Mouse (Mus musculus) monocyte, adult 2 months (primary cell): Measurements from ENCODE around the gene Dpf2.
A peak's percentile ranks its signal among the peaks of the same experiment; 100 is the strongest.

Source experiments
- DNase-seq, 2 experiments: peaks; one replicate each; pipeline ENCODE4 v3.0.0; 2022; ENCODE audit warnings: low spot score in 2 of 2, low read depth in 1 of 2

Gene Dpf2

DNA sequence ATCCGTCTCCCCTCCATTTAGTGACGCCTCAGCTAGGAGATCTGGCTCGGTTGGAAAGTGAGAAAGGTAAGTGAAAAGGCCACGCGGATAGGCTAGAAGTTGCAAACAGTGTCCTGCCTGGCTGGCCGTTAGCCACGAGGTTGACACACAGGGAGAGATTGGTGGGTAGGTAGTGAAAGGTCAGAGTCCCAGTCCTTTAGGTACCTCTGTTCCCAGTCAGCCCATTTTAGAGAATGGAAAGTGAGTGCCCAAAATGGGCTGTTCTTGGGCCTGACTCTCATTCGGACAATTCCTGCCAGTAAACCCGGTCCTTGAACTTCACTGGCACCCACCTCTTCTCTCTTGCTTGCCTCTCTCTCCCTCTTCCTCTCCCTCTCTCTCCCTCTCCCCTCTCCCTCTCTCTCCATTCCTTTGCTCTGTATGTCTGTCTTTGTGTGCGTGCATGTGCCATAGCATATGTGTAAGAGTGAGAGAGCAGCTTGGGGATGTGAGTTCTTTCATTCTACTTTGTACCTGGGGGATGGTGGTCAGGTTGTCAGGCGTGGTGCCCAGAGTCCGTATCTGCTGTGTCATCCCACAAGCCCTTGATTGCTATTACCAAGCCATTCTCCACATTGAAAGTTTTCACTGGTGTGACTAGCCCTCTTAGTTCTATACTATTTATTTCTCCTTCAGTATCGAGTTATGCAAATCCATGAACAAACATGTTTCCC is at the start of gene Dpf2:
Gene Dpf2, minus strand, starts transcription at position 4 of the 713 bp plus-strand sequence.
- DNase-seq, result no peak

GRCm38 (mm10) chr19:5957371-5957770 is 44.6 kb upstream of the Dpf2 start:
- no peak for DNase-seq

- DNase-seq, result peak; percentile 26 to 67
These were observed 43.9 kb upstream of the Dpf2 start for GRCm38 (mm10) chr19:5956685-5957084.

- no peak for DNase-seq
These were observed 43.2 kb upstream of the Dpf2 start for GRCm38 (mm10) chr19:5955704-5956670.

DNA sequence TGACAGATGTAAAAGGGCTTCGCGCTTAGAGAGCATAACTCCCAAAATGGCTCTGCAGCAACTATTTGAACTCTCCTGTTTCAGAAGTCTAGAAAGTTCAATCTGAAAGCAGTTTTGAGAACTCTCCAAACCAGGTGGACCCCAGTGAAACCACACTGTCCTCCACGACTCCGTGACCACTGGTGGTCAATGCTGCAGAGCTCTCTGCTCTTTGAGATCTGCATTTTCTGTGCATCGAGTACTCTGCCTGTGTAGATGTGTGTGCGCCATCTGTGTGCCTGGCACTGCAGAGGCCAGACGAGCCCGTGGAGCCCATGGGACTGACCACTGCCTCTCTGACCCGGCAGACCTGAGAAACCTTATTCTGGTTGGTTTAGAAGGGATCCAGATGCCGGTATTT is 42.1 kb upstream of the Dpf2 start:
- no peak for DNase-seq

DNA sequence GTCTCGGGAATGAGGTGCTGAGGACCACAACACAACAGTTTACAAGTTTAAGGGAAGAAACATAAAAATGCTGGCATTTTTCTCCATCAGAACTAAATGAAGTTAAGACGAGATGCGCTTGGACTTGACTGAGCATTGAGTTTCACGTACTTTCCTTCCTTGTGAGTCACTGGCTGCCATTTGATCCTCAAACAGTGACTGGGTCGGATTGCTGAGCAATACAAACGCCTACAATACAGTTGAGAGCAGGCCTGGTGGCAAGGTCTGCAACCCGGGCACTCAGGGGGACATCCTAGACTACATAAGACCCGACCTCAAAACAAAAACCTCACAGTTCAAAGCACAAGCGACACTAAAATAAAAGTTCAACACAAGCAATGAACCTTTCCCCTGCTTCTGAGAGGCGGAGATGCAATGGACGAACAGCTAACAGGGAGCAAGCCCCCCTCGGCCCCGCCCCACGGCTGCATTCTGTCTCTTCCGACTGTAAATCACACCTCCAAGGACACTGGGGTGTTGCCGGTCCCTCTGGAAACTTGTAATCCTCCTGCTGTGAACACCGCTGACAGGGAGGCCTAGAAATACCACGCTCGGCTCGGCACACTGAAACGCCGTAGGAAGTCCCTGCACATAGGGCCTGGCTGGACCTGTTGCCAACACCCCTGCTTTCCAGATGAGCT is 41.4 kb upstream of the Dpf2 start:
- DNase-seq, result no peak

DNA sequence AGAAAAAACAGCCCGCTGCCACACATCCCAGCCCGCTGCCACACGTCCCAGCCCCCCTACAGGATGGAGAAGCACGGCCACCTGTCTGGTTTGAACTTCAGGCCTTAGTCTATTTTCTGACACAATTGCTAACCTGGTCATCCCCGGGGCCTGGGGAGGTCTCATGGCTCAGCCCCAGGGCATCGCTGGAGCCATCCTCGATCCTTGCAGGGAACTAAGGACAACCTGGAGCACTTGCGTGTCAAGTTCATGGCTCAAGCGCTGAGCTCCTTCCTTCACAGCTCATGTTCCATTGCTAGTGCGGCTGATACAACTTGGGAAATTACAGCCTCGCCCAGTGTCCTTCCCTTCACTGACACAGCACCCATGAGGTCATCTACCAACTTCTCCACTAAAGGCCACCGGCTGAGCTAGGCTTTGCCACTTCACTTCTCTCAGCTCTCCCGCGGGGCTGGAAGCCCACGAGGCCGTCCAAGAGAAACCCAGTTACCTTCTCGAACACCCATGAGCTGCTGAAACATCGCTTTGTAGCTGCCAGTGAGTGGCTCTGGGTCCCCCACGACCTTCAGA is 40.5 kb upstream of the Dpf2 start:
- no peak for DNase-seq

DNA sequence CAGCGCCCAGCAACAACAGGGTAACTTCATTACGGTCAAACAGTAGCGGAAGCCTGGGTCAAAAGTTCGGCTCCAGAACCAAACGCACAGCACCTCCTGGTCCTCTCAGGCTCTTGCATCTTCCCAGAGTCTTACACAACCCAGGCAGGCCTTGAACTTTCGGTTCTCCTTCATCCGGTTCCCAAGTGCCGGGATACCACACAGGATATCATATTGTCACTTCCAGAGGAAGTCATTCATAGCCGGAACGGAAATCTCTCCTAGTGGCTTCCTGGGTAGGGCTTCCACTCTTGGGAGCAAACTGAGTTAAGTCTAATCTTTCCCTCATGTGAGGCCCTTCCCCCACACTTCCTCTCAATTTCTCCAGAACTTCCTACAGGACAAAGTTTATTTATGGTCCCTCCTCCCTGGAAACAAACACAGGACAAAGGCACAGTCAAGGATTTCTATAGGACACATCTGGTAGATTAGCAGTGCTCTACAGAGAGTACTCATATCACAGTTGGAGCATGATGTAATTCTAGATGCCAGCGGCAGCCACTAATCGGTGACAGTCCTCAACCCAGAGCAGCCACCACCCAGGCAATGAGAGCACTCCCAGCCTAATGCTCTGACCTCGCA is 39.4 kb upstream of the Dpf2 start:
- peak; percentile 42 to 63 for DNase-seq

- no peak for DNase-seq
These were observed 38.8 kb upstream of the Dpf2 start for GRCm38 (mm10) chr19:5951631-5952030.

- no peak for DNase-seq
These were observed 37.4 kb upstream of the Dpf2 start for GRCm38 (mm10) chr19:5950218-5950617.

DNA sequence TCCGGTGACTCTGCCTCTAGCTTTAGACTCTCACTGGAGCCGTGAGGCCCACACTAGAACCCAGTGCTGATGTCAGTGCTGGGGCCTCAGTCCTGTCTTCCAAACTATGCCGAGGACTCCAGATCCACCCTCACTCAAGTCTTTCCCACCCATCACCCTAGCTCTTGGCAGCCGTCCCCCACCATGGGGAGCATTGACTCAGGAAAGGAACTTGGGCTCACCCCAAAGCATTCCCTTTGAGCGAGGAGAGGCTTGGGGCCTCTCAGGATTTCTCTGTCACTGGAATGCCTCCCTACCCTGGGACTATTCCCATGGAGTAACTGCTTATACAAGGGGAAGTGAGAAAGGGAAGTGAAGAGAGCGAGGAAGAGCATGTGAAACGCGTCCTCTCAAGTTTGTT is 33.1 kb upstream of the Dpf2 start:
- peak in 1 of 2 experiments; percentile 52 for DNase-seq

DNA sequence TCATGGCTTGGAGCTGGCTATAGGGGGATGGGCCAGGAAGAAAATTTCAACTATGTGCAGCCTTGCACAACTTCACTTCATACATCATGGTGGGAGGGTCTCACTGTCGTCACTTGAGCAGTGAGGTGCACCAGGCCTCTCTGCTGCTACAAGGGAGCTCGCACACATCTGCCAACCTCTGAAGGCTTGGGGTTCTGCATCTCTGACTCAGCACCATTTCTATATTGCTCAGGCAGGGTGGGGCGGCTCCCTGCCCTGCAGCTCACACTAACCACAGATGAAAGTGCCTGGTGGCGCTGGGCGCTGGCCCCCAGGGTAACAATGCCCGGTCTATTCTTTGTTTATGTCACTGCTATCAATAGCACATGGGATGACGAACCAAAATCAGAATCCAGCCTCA is 32.2 kb upstream of the Dpf2 start:
- peak; percentile 48 to 74 for DNase-seq

DNA sequence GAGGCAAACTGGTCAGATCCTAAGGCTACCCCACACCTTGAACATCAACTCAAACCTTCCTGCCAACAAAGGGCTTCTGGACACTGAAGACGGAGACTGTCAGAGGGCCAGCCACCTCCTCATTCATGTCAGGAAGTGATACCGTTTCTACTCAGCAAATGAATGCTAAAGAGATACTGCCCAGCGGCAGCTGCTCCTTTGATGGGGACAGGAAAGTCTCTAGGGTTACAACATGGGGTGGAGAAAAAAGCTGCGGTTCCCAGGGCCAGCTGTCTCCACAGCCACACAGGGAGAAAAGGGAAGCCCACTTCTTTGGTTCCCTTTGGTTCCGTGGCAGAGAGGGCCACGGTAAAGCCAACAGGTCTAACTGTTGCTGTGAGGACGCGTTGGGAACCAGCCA is 31.3 kb upstream of the Dpf2 start:
- DNase-seq, result peak; percentile 46 to 62

DNA sequence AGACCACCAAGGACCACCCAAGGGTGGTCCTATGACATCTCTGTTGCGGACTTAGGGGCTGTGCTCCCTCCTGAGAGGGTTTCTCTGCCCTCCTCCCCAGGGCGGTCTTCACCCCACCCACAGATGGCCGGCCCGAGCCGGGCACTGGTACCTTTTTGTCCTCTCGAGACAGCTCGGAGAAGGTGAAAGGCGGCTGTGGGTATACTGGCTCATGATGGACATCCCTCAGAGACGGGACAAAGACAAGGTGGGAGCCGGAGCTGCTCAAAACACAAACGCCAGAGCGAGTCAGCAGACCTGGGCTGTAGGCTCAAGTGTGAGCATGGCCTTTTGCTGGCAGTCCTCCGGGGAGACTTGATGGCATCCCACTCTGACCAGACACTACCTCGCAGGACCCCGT is 30.6 kb upstream of the Dpf2 start:
- DNase-seq, result no peak

DNA sequence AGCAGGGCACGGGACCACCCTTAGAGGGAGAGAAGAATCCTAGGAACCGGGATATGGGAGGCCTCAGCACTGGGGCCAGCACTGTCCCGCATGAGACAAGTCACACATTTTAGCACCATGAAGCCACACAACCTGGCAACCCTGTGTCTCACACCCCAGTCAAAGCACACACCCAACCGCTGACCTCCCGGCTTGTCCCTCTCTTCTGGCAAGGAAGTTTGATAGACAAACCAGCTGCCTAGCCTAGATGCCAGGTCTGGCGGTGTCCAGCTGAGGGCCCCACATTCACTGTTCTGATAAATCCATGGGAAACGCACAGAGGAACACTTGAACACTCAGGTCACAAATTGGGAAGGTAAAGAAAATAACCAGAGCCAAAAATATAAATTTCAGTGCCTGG is 29.8 kb upstream of the Dpf2 start:
- DNase-seq, result no peak

DNA sequence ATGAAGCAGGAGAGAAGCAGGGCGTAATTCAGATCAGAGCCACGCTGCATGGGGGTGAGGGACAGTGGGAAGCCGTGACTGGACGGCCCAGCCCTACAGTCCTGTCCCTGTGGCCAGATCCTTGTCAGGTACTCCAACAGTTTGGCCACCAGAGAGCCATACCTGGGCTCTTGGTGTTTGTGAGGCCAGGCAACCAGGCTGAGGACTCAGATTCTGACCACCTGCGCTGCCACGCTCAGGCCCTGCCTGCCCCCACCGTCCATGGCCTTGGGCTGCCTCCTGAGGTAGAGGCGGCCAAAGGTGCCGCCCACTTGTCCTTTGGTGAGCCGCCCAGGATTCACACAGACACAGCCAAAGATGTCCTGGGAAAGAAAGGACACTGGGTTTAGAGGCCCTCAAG is 27.8 kb upstream of the Dpf2 start:
- no peak for DNase-seq

DNA sequence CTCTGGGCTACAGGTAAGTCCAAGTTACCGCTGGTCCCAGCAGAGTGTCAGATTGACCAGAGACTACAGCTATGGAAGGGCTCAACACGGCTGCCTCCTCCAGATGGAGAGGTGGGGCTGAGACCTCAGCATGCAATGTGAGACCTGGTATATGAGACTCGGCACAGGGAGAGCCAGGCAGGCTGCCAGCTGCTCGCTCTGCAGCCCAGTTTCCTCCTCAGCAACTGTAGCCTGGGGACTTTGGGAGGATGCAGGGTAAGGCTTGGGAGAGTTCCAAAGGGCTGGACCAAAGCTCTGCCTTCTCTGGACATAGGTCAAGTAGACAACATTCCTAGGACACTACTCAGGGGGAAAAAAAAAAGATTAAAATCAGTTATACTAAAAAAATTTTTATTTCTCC is 27.4 kb upstream of the Dpf2 start:
- no peak for DNase-seq

DNA sequence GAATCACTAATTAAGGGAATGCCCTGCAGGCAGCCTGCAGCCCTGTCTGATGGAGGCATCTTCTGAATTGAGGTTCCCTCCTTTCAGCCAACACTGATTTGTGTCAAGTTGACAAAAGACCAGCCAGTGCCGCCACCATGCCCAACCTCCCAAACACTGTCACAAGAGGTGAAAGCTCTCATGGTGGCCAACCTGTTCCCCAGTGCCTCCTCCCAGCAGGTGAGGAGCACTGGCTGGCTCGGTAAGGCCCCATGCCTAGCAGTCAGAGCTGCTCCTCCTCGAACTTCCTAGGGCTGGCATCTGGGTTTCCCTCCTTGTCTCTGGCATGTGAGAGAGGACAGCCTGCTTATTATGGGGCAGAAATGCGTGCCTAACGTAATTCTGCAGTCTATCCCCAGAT is 26.9 kb upstream of the Dpf2 start:
- DNase-seq, result no peak

- no peak for DNase-seq
These were observed 25.7 kb upstream of the Dpf2 start for GRCm38 (mm10) chr19:5938516-5938915.

DNA sequence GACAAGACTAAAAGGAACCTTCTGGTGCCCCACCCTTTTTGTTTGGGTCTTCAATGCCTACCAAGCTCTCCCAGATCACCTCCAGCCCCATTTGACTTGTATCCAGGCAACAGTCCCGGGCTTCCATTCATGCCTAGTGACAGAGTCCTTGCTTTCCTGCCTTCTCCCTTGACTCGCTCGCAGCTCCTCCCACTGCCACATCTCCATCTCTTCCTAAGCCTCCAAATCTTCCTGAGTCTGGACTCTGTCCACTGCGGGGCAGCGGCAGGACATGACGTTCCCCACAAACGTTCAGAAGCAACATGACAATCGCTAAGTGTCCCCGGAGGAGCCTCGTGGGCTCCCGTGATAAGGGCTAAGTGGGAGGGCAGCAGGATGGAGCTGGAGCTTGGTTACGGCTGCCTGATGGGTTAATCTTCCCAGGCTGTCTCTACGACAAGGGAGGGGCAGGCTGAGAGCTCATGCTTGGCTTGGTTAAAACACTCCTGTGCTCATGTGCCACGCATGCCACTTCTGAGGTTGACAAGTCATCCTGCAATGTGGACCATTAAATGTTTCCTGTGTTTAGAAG is 25.1 kb upstream of the Dpf2 start:
- no peak for DNase-seq
